Mouse (Mus musculus) limb, embryonic 11.5 days (tissue): ENCODE measurements around the gene Nwd2. TPM values are rescaled to one million over a fixed set of nuclear protein-coding genes. Genes with fewer than 3 reads are reported as not detected.

Experiments
- ATAC-seq: fragments of 200-750 bp; cut with Nextera tagmentation; 2 replicates; pipeline ENCODE4 v1.8.0; 2017; ENCODE audit warnings: low read depth; ENCODE audit not compliant: insufficient number of reproducible peaks, low FRiP score, low TSS enrichment
- DNase-seq: peaks from one replicate; pipeline ENCODE4 v3.0.0-alpha.2; 2015; ENCODE audit warnings: low spot score
- H3K27ac ChIP-seq: fragments of 300-500 bp; sonication (generic); replicated peaks from 2 replicates; pipeline ENCODE4 v1.5.1; 2014; ENCODE audit warnings: low read depth, mild to moderate bottlenecking, low read length
- H3K27me3 ChIP-seq: fragments of 300-500 bp; sonication (generic); 2 replicates; pipeline ENCODE4 v1.6.1; 2014; ENCODE audit warnings: mild to moderate bottlenecking, low read length, mixed read lengths; ENCODE audit not compliant: control insufficient read depth, insufficient read depth
- H3K36me3 ChIP-seq: fragments of 300-500 bp; sonication (generic); 2 replicates; pipeline ENCODE4 v1.6.1; 2014; ENCODE audit warnings: mild to moderate bottlenecking, low read length, moderate library complexity, mixed read lengths; ENCODE audit not compliant: control insufficient read depth, insufficient read depth
- H3K4me1 ChIP-seq: fragments of 300-500 bp; sonication (generic); 2 replicates; pipeline ENCODE4 v1.6.1; 2014; ENCODE audit warnings: low read length, mixed read lengths; ENCODE audit not compliant: control insufficient read depth, insufficient read depth
- H3K4me2 ChIP-seq: fragments of 300-500 bp; sonication (generic); 2 replicates; pipeline ENCODE4 v1.6.1; 2014; ENCODE audit warnings: low read depth, mild to moderate bottlenecking, moderate library complexity; ENCODE audit not compliant: severe bottlenecking
- H3K4me3 ChIP-seq: fragments of 300-500 bp; sonication (generic); 2 replicates; pipeline ENCODE4 v1.5.1; 2014; ENCODE audit warnings: low read depth, low read length
- H3K9ac ChIP-seq: fragments of 300-500 bp; sonication (generic); 2 replicates; pipeline ENCODE4 v1.6.1; 2014; ENCODE audit warnings: mild to moderate bottlenecking, low read length
- H3K9me3 ChIP-seq: fragments of 300-500 bp; sonication (generic); 2 replicates; pipeline ENCODE4 v1.6.1; 2016; ENCODE audit warnings: low read length; ENCODE audit not compliant: control insufficient read depth
- WGBS: fragments of 180-500 bp; shearing (Covaris S2); extraction: QIAGEN DNeasy Blood & Tissue Kit; methylation state at CpG from one replicate; pipeline ENCODE4 v1.1.7; 2014; 5-methylcytosine and 5-hydroxymethylcytosine counted together
- polyA plus RNA-seq: library from polyadenylated mRNA; unstranded; fragments of >200 nt; fragmentation: Nextera tagmentation; extraction: Ambion mirVana; gene quantifications from 2 replicates; pipeline ENCODE4 v1.2.1, GENCODE M21; 2014

The Nwd2 gene
- polyA plus RNA-seq, result 0.15 TPM in 1 of 2 replicates, not detected in the other

DNA sequence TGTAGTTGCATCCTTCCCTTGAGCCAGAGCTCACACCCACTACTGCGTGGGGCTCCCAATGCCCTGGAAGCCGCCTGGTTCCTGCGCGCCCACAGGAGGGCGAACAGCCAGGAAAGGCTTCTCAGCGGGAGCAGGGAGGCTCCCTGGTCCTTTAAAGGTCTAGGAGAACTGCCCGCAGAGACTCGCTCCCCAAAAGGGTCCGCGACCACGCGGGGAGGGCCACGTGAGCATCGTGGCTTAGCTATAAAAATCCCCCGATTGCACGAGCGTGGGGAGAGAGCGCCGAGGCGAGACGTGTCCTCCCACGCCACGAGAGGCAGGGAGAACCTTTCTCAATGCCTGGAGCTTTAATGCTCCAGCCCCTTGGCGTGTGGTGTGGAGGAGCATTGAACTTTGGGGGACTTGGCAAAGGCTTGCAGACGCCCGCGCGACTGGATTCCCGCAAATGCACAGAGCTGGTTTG, at the start of gene Nwd2:
TSS of gene Nwd2 (plus strand) at position 33 of the 463 bp plus-strand sequence.
- H3K4me3 ChIP-seq, result peak within 1 kb of the TSS; percentile 45
- no peaks in the 10 kb centered on the region for H3K4me1 ChIP-seq
- peak; percentile 30 for DNase-seq
- H3K4me2 ChIP-seq, result peak within 1 kb of the TSS; percentile 90
- peak within 1 kb of the TSS; percentile 27; the same call in 1 of the 2 replicates for H3K9ac ChIP-seq
- no peak for ATAC-seq
- H3K36me3 ChIP-seq, result no peaks in the 10 kb centered on the region
- H3K27ac ChIP-seq, result no peak within 1 kb of the TSS
- H3K9me3 ChIP-seq, result no peaks in the 10 kb centered on the region
- 2% methylated on average over 29 of the region's 29 CpGs for WGBS
- H3K27me3 ChIP-seq, result peaks cover 35% of the 10 kb centered on the region

GRCm38 (mm10) chr5:63607447-63607846, 41.5 kb upstream of the Nwd2 start:
- H3K4me2 ChIP-seq, result no peak overlapping the region
- H3K9ac ChIP-seq, result no peak overlapping the region
- no peaks in the 10 kb centered on the region for H3K36me3 ChIP-seq
- DNase-seq (no peak), ATAC-seq (no peak)
- H3K9me3 ChIP-seq, result no peaks in the 10 kb centered on the region
- no peaks in the 10 kb centered on the region for H3K27me3 ChIP-seq
- WGBS, result 74% methylated on average over 2 of the region's 2 CpGs
- H3K4me3 ChIP-seq, result no peak overlapping the region
- no peak overlapping the region for H3K27ac ChIP-seq
- H3K4me1 ChIP-seq, result no peaks in the 10 kb centered on the region

- Histone ChIP-seq H3K4me1 (no peaks in the 10 kb centered on the region), H3K4me3 (no peak overlapping the region), H3K27ac (no peak overlapping the region), H3K9me3 (no peaks in the 10 kb centered on the region), H3K36me3 (no peaks in the 10 kb centered on the region), H3K4me2 (no peak overlapping the region), H3K27me3 (no peaks in the 10 kb centered on the region), H3K9ac (no peak overlapping the region)
- no peak for DNase-seq
- WGBS, result 78% methylated on average over 3 of the region's 3 CpGs
- no peak for ATAC-seq
Measured at GRCm38 (mm10) chr5:63616792-63617668, 31.9 kb upstream of the Nwd2 start.

DNA sequence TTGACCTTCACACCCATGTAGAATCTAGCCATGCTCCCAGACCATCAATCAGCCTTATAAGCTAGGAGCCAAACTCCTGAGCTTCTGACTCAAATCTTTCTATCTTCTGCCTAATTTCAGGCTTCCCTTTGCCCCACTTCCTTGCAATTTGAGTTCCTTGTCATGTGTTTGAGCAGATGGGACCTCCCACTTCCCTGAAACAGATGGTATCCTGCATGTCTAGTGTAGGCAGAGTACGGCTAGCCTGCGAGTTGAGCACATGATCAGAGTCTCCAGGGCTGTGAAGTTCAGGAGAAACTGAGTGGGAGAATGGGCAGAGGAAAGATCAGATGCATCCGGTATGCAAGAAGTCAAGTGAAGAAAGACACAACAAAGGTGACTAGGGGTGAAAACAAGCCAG, 24.8 kb upstream of the Nwd2 start:
- Histone ChIP-seq H3K36me3 (no peaks in the 10 kb centered on the region), H3K4me1 (no peaks in the 10 kb centered on the region), H3K27ac (no peak overlapping the region), H3K27me3 (no peaks in the 10 kb centered on the region), H3K9ac (no peak overlapping the region), H3K4me2 (no peak overlapping the region), H3K9me3 (no peaks in the 10 kb centered on the region), H3K4me3 (no peak overlapping the region)
- WGBS, result 82% methylated on average over 3 of the region's 3 CpGs
- DNase-seq, result no peak
- ATAC-seq, result no peak

DNA sequence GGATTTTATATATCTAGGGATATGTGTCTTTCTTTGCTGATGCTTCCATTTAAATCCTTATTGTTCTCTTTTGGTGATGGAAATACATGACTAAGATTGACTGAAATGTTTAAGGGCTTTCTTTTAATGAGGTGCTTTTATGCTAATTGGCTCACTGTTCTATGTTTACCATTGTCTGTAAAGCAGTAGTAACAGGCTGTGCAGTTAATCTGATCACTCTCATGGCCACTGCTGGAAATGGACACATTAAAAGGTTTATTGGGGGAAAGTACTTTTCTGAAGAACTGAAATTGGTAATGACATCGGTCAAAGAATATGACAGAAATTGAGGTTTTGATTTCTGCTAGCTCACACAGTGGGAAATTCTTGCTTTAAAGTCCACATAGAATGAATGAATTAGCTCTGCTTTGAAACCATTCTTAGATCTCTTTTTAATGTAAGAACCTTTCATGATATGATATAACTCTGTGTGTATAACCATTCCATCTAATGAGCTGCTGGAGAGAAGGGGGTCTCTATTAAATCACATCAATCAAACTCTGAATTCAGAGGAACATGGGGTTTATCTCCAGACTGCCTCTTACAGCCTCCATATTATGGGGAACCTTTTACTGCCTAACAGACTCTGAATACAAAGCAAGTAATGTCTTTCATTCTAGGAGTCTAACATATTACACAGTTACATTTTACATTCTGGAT, 20.9 kb upstream of the Nwd2 start:
- Histone ChIP-seq H3K9me3 (no peaks in the 10 kb centered on the region), H3K4me1 (no peaks in the 10 kb centered on the region), H3K4me3 (no peak overlapping the region), H3K4me2 (no peak overlapping the region), H3K27me3 (no peaks in the 10 kb centered on the region), H3K9ac (no peak overlapping the region), H3K36me3 (no peaks in the 10 kb centered on the region), H3K27ac (no peak overlapping the region)
- ATAC-seq (no peak), DNase-seq (no peak)
- WGBS, result 81% methylated on average over 1 of the region's 1 CpGs

GRCm38 (mm10) chr5:63628531-63628871, 20.4 kb upstream of the Nwd2 start:
- Histone ChIP-seq H3K9me3 (no peaks in the 10 kb centered on the region), H3K27ac (no peak overlapping the region), H3K9ac (no peak overlapping the region), H3K27me3 (no peaks in the 10 kb centered on the region), H3K4me2 (no peak overlapping the region), H3K4me3 (no peak overlapping the region), H3K36me3 (no peaks in the 10 kb centered on the region), H3K4me1 (no peaks in the 10 kb centered on the region)
- ATAC-seq, result no peak
- DNase-seq, result no peak
- WGBS, result 73% methylated on average over 3 of the region's 3 CpGs

DNA sequence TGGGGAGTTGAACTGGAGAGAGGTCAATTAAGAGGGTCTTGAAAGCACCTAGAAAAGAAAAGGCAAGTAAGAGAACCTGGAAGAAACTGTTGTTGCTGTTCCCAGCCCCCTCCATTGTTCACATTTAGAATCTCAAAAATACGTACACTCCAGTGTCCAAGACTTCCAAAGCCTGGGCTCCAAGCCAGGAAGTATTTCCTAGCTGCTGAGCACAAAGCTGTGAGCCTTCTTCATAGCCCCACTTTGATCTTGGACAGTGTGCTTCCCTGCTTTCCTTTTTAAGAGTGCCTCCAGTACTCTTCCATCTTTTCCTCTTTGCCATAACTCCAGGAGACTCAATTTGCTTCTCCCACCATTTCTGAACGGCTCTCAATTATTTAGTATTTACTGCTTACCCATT, 14.3 kb upstream of the Nwd2 start:
- Histone ChIP-seq H3K27ac (no peak overlapping the region), H3K9ac (no peak overlapping the region), H3K36me3 (no peaks in the 10 kb centered on the region), H3K4me2 (no peak overlapping the region), H3K4me1 (no peaks in the 10 kb centered on the region), H3K27me3 (no peaks in the 10 kb centered on the region), H3K4me3 (no peak overlapping the region), H3K9me3 (no peaks in the 10 kb centered on the region)
- 74% methylated on average over 2 of the region's 2 CpGs for WGBS
- no peak for ATAC-seq
- DNase-seq, result no peak

- Histone ChIP-seq H3K4me3 (no peak overlapping the region), H3K36me3 (no peaks in the 10 kb centered on the region), H3K9me3 (no peaks in the 10 kb centered on the region), H3K27me3 (peaks cover 35% of the 10 kb centered on the region), H3K9ac (no peak overlapping the region), H3K4me2 (no peak overlapping the region), H3K27ac (no peak overlapping the region), H3K4me1 (no peaks in the 10 kb centered on the region)
- DNase-seq (no peak), ATAC-seq (no peak)
- 33% methylated on average over 2 of the region's 2 CpGs for WGBS
Measured at GRCm38 (mm10) chr5:63648187-63648586, 715 bp upstream of the Nwd2 start.
